ENCODE assay signal across 8 mouse cellular contexts in genomic region chr1:106712330-106712729, GRCm38 (mm10). TPM values are rescaled to one million over a fixed set of nuclear protein-coding genes. Genes with fewer than 3 reads are reported as not detected.
DNase-seq lines count a peak whose midpoint lies in the region; ATAC-seq and TF ChIP-seq lines count a peak whose summit lies in the region.

No protein-coding gene starts in this region.

- no peak overlapping the region for H3K27ac ChIP-seq in liver, embryonic 12.5 days
- no peak overlapping the region for H3K27ac ChIP-seq in midbrain, postnatal 0 days (ENCODE audit: low read depth, low read length)

- H3K4me2 ChIP-seq in liver, embryonic 12.5 days: peak overlapping the region; percentile 87
- peak overlapping the region; percentile 91 for H3K4me2 ChIP-seq in midbrain, postnatal 0 days (ENCODE audit: low read depth, low read length, poor library complexity, severe bottlenecking)

- 16% methylated on average over 22 of the region's 22 CpGs for WGBS in liver, embryonic 12.5 days (ENCODE audit: insufficient replicate concordance)
- 8% methylated on average over 22 of the region's 22 CpGs for WGBS in midbrain, postnatal 0 days

- H3K9ac ChIP-seq in liver, embryonic 12.5 days: no peak overlapping the region; the same call in 1 of the 2 replicates
- peak overlapping the region; percentile 92 for H3K9ac ChIP-seq in midbrain, postnatal 0 days (replicated peaks; ENCODE audit: low read length, poor library complexity, severe bottlenecking)

- H3K4me1 ChIP-seq in liver, embryonic 12.5 days: peaks cover 30% of the 10 kb centered on the region
- H3K4me1 ChIP-seq in midbrain, postnatal 0 days (ENCODE audit: insufficient read depth, low read length): peaks cover 8% of the 10 kb centered on the region; the same call in 1 of the 2 replicates

- no peaks in the 10 kb centered on the region for H3K36me3 ChIP-seq in liver, embryonic 12.5 days
- H3K36me3 ChIP-seq in midbrain, postnatal 0 days (ENCODE audit: insufficient read depth, low read length): no peaks in the 10 kb centered on the region

- peak; percentile 24 for DNase-seq in layer of hippocampus, adult 11-12 months (ENCODE audit: low spot score)
- DNase-seq in layer of hippocampus, adult 18-20 months (ENCODE audit: low spot score in 2 of 2): no peak
- peak; percentile 54 for DNase-seq in embryo, embryonic 9.5 days (ENCODE audit: extremely low spot score)
- DNase-seq in heart, adult 8-10 months (ENCODE audit: low spot score): peak; percentile 67
- peak; percentile 50 for DNase-seq in kidney, adult 11 months
- peak; percentile 61 for DNase-seq in midbrain, postnatal 0 days (ENCODE audit: low spot score)
- DNase-seq in spleen, postnatal 10 days (ENCODE audit: low spot score in 2 of 2): peak; percentile 25 to 77

- H3K4me3 ChIP-seq in liver, embryonic 12.5 days: peak overlapping the region; percentile 69
- H3K4me3 ChIP-seq in midbrain, postnatal 0 days (ENCODE audit: low read depth, low read length): peak overlapping the region; percentile 82

- peaks cover 39% of the 10 kb centered on the region for H3K27me3 ChIP-seq in liver, embryonic 12.5 days (replicated peaks)
- no peaks in the 10 kb centered on the region for H3K27me3 ChIP-seq in midbrain, postnatal 0 days (ENCODE audit: insufficient read depth, low read length)

- no peak for ATAC-seq in liver, embryonic 12.5 days
- ATAC-seq in midbrain, postnatal 0 days (ENCODE audit: low FRiP score): no peak

- TF ChIP-seq CTCF in midbrain, postnatal 0 days (IDR thresholded peaks at IDR 0.05): peak; percentile 81

- H3K9me3 ChIP-seq in liver, embryonic 12.5 days (replicated peaks): no peaks in the 10 kb centered on the region
- no peaks in the 10 kb centered on the region for H3K9me3 ChIP-seq in midbrain, postnatal 0 days (ENCODE audit: low read length)

RNA-seq across cellular contexts. Expression of gene Bcl2, which starts 1.7 kb away (rescaled TPM):
- total RNA-seq in layer of hippocampus, adult 18-20 months (2021): 1 to 10 TPM; 8.6 to 9.0 TPM
- 1 to 10 TPM; 3.7 to 5.4 (median 4.2) TPM for total RNA-seq in heart, adult 8-10 months (2022)
- 2.0 and 2.4 TPM in 2 replicates for polyA plus RNA-seq in liver, embryonic 12.5 days (2016; fragmentation: Nextera tagmentation; extraction: Ambion mirVana)
- total RNA-seq in midbrain, postnatal 0 days (2014; rRNA removed): 13.5 and 18.8 TPM in 2 replicates
- 6.8 and 9.0 TPM in 2 replicates for polyA plus RNA-seq in midbrain, postnatal 0 days (2015; fragmentation: Nextera tagmentation; extraction: Ambion mirVana)

RNA-seq across cellular contexts. Expression of gene Kdsr, which starts 47.2 kb away (rescaled TPM):
- total RNA-seq in layer of hippocampus, adult 18-20 months (2021): 10 to 100 TPM; 29.1 TPM
- 1 to 10 TPM; 4.3 to 7.5 (median 5.0) TPM for total RNA-seq in heart, adult 8-10 months (2022)
- 3.8 and 4.3 TPM in 2 replicates for polyA plus RNA-seq in liver, embryonic 12.5 days (2016; fragmentation: Nextera tagmentation; extraction: Ambion mirVana)
- total RNA-seq in midbrain, postnatal 0 days (2014; rRNA removed): 10.6 and 14.3 TPM in 2 replicates
- polyA plus RNA-seq in midbrain, postnatal 0 days (2015; fragmentation: Nextera tagmentation; extraction: Ambion mirVana): 17.1 and 18.9 TPM in 2 replicates

Comparison
In these comparisons a context has a peak if more than half of its experiments do, and no peak if none do; other contexts are left out.
1. DNase-seq: peak in layer of hippocampus, adult 11-12 months (single experiment), embryo, embryonic 9.5 days (single experiment), heart, adult 8-10 months (single experiment), kidney, adult 11 months (single experiment), midbrain, postnatal 0 days (single experiment) and spleen, postnatal 10 days (2 of 2); none in layer of hippocampus, adult 18-20 months (0 of 2).